Mouse (Mus musculus): ENCODE results near the gene Scimp. TPM values are rescaled to one million over a fixed set of nuclear protein-coding genes. Genes with fewer than 3 reads are reported as not detected.
"Not testable (repeated sequence)": the region's sequence is repeated elsewhere in the genome, so short reads cannot be mapped to it uniquely, and the experiment has no call there.

Gene Scimp
- polyA plus RNA-seq, 1 experiment from 2014 or later = 0.13 TPM

DNA sequence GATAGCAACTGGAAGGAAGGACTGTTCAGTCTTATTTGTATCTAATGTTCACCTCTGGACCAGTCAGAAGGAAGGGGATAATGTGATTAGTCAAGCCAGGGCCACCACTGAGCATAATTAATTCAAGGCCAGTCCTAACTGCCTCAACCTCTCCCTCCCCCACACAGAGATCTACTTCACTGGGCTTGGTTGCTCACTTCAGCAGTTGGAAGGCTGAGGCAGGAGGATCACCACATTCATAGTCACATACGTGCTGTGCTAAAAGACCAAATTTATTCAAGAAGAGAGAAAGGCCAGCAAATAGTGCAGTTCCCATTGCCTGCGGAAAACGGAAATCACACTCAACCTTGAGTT lies 48.8 kb downstream of the Scimp start:
- Histone ChIP-seq H3K27ac (replicated peaks) (peak overlapping the region; percentile 86), H3K27me3 (replicated peaks) (0 out of 2 replicates have a peak, but pooled peaks cover 3% of the 10 kb centered on the region), H3K4me2 (peak overlapping the region; percentile 81), H3K9me3 (no peaks in the 10 kb centered on the region), H3K4me1 (peaks cover 29% of the 10 kb centered on the region), H3K36me3 (peaks cover 14% of the 10 kb centered on the region), H3K9ac (peak overlapping the region; percentile 90), H3K4me3 (peak overlapping the region; percentile 74)
- WGBS = 26% methylated on average over 3 of the region's 3 CpGs
- no peak for ATAC-seq (ENCODE audit: extremely low read depth, insufficient number of reproducible peaks, low FRiP score, low TSS enrichment)

DNA sequence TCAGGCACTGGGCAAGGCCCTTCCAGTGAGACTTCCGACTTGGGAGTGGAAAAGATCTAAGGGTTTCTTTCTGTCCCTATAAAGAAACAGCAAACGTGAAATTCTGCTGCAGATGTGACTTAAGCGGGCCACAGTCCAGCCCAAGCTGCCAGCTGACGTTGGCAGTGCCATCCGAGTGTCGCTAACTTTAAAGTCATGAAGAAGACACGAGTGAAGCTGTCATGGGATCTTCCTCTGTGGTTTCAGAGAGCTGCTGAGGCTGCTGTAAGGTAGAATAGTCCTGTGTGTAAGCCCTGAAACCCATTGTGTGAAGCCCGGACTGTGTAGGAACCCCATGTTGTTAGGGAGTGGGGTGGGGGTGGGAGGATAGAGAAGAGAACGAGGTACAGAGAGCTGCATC lies 49.7 kb downstream of the Scimp start:
- Histone ChIP-seq H3K9ac (no peak overlapping the region), H3K4me1 (peaks cover 29% of the 10 kb centered on the region), H3K27me3 (replicated peaks) (0 out of 2 replicates have a peak, but pooled peaks cover 3% of the 10 kb centered on the region), H3K27ac (replicated peaks) (no peak overlapping the region), H3K4me3 (no peak overlapping the region), H3K9me3 (no peaks in the 10 kb centered on the region), H3K4me2 (no peak overlapping the region), H3K36me3 (peaks cover 6% of the 10 kb centered on the region)
- WGBS = 78% methylated on average over 9 of the region's 9 CpGs
- ATAC-seq (ENCODE audit: extremely low read depth, insufficient number of reproducible peaks, low FRiP score, low TSS enrichment) = no peak

DNA sequence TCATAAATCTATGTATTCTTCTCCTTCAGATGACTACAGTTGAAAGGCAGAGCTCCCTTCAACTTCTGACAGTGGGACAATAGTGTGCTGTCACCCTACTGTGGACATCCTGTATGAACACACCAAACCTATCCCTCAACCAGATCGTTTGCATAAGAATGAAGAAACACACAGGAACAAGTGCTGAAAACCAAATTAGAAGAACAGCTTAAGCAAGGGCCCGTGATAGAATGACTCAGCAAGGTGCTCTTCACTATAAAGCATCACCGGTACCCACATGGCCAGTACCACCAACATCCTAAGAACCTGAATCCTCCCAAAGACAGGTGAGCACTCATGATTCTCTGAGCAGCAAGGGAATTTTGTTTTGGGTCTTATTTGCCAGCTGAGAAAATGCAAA lies 51.9 kb downstream of the Scimp start:
- not testable (repeated sequence) for H3K27ac ChIP-seq (replicated peaks); H3K9me3 ChIP-seq; ATAC-seq (ENCODE audit: extremely low read depth, insufficient number of reproducible peaks, low FRiP score, low TSS enrichment); H3K36me3 ChIP-seq; H3K4me2 ChIP-seq; H3K9ac ChIP-seq; H3K4me3 ChIP-seq
- Histone ChIP-seq H3K27me3 (replicated peaks) (peaks cover 12% of the 10 kb centered on the region), H3K4me1 (peaks cover 13% of the 10 kb centered on the region)
- WGBS = 64% methylated on average over 3 of the region's 3 CpGs

DNA sequence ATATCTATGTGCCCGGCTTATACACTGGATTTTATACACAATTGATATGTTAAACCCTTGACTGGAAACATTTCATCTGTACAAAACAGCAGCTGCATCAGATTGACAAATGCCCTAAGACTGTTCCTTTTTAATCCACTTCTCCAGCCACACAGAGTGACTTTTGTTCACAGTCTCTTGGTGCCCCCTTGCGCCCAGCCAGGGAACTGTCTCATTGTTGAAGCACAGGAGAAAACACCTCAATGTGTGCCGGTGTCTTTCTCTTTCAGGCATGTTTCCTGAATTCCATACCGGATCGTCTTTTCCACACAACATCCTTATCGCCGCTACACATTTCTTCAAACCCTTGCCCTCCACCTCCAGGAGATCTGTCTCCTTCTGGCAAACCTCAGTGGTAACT lies 56.7 kb downstream of the Scimp start:
- Histone ChIP-seq H3K9me3 (no peaks in the 10 kb centered on the region), H3K36me3 (no peaks in the 10 kb centered on the region), H3K4me1 (no peaks in the 10 kb centered on the region), H3K9ac (peak overlapping the region; percentile 63; the same call in 1 of the 2 replicates), H3K4me2 (no peak overlapping the region), H3K27ac (replicated peaks) (no peak overlapping the region), H3K4me3 (no peak overlapping the region), H3K27me3 (replicated peaks) (peaks cover 16% of the 10 kb centered on the region)
- WGBS = 8% methylated on average over 7 of the region's 7 CpGs
- no peak for ATAC-seq (ENCODE audit: extremely low read depth, insufficient number of reproducible peaks, low FRiP score, low TSS enrichment)

DNA sequence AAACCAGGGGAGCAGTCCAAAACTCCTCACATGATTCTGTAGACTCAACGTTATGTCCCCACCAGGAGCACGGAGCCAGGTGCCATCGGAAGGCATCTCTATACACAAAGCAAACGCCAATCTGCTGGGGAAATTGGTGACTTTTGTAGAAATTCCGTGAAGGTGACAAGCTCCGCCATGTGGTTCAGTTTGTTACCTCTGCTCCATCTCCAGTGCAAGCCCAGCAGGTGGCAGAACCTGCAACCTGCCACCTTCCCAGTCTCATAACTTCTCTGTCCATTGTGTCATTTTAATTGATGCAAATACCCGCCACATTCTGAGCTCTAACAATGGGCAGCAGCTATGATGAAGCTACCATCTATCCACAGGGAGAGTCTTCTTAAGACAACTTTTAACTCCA lies 57.4 kb downstream of the Scimp start:
- no peak for ATAC-seq (ENCODE audit: extremely low read depth, insufficient number of reproducible peaks, low FRiP score, low TSS enrichment)
- H3K9me3 ChIP-seq = no peaks in the 10 kb centered on the region
- 64% methylated on average over 7 of the region's 7 CpGs for WGBS
- no peaks in the 10 kb centered on the region for H3K4me1 ChIP-seq
- H3K9ac ChIP-seq = no peak overlapping the region
- no peaks in the 10 kb centered on the region for H3K36me3 ChIP-seq
- no peak overlapping the region for H3K4me3 ChIP-seq
- H3K27ac ChIP-seq (replicated peaks) = no peak overlapping the region
- peaks cover 16% of the 10 kb centered on the region for H3K27me3 ChIP-seq (replicated peaks)
- no peak overlapping the region for H3K4me2 ChIP-seq

DNA sequence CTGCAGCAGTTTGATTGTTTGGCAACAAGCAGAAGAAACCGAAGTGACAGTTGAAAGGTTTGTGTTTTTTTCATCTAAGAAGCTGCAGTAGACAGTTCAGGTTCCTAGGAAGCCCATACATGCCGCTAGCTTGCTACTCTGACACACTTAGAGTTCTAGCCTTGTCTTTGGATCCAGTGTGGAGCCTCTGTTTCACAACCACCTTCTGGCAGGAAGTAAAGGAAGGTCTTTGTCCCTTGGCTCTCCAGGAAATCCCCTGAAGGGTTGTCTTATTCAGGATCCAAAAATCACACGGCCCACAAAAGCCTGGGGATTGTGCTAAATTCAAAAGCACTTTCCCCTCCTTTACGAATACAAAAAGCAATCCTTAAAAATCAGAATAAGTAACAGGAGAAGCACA lies 57.9 kb downstream of the Scimp start:
- Histone ChIP-seq H3K36me3 (no peaks in the 10 kb centered on the region), H3K9me3 (no peaks in the 10 kb centered on the region), H3K27ac (replicated peaks) (no peak overlapping the region), H3K27me3 (replicated peaks) (peaks cover 16% of the 10 kb centered on the region), H3K4me3 (no peak overlapping the region), H3K4me2 (no peak overlapping the region), H3K4me1 (no peaks in the 10 kb centered on the region), H3K9ac (no peak overlapping the region)
- no peak for ATAC-seq (ENCODE audit: extremely low read depth, insufficient number of reproducible peaks, low FRiP score, low TSS enrichment)
- WGBS = 63% methylated on average over 4 of the region's 4 CpGs

DNA sequence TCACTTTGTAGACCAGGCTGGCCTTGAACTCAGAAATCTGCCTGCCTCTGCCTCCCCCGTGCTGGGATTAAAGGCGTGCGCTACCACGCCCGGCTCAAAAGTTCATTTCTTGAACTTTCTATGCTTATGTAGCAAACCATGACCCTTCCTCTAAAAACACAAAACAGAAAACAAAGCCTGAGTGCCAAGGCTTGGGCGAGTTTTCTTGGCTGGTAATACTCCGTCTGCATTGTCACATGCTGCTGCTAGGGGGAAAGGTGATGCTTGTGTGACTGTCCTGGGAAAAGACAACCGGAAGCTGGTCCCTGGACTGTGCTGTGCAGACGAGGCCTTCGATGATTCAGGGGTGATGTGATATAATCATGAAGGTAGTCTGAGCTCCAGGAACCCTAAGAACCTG lies 59.2 kb downstream of the Scimp start:
- H3K27ac ChIP-seq (replicated peaks) = no peak overlapping the region
- WGBS = 85% methylated on average over 10 of the region's 10 CpGs
- no peak overlapping the region for H3K4me2 ChIP-seq
- H3K36me3 ChIP-seq = no peaks in the 10 kb centered on the region
- no peaks in the 10 kb centered on the region for H3K9me3 ChIP-seq
- H3K27me3 ChIP-seq (replicated peaks) = peaks cover 16% of the 10 kb centered on the region
- H3K4me3 ChIP-seq = no peak overlapping the region
- no peaks in the 10 kb centered on the region for H3K4me1 ChIP-seq
- no peak overlapping the region for H3K9ac ChIP-seq
- ATAC-seq (ENCODE audit: extremely low read depth, insufficient number of reproducible peaks, low FRiP score, low TSS enrichment) = no peak

DNA sequence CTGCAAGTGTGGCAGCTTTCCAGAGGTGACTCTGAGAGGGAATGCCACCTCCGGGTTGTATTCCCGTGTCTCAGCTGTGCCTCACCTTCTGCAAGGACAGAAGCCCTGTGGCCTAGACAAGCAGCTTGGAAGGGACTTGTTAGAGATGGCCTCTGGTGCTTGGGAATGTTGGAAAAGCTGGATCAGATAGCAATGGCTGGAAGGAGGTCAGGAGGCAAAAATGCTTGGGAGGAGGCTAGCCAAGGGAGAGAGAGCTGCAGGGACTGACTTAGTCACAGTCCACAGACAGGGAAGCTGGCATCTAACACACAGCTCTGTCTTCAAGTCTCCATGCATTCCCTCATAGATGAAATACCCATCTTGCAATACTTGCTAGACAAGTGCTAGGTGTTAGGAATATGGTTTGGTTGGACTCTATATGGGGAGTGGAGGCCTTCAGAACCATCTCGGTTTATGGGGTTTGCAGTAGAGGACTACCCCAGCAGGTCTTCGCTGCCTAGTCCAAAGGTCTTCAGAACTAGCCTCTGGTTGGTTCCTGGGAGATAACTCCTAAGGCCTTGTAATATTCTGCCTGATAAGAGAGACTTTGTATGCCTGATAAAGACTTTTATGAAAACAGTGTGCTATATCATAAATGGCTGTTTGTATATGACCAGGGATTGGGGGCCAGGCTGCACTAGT lies 59.9 kb downstream of the Scimp start:
- Histone ChIP-seq H3K9ac (no peak overlapping the region), H3K4me3 (no peak overlapping the region), H3K36me3 (no peaks in the 10 kb centered on the region), H3K4me2 (no peak overlapping the region), H3K9me3 (no peaks in the 10 kb centered on the region), H3K4me1 (no peaks in the 10 kb centered on the region), H3K27me3 (replicated peaks) (peaks cover 14% of the 10 kb centered on the region), H3K27ac (replicated peaks) (no peak overlapping the region)
- ATAC-seq (ENCODE audit: extremely low read depth, insufficient number of reproducible peaks, low FRiP score, low TSS enrichment) = no peak
- 65% methylated on average over 4 of the region's 4 CpGs for WGBS

DNA sequence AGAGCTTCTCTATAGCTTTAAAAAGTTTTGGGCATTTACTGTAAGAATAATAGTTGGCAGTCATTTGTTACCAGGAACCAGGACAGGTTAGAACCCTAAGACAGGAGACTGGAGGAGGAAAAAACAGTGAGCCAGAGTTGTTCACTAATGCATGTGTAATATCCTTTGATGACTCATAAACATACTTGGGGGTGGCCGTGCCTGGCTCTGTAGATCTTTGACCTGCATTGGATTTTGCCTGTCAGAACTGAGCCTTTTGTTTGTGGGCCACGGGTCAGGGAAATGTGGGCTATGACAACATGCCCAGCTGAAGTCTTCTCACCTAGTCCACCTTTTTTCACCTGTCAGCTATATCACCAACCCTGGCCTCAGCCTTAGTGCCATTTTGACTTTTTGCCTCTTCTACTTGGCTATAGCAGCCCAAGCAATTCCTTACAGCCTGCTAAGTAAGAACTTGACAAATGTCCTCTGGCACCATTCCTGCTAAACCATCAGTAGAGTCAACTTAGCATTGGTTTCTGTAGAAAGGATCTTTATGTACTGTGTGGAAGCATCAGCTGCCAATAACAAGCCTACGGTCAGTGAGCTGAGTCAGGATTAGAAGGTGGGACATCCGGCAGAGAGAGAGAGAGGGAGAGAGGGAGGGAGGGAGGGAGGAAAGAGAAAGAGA lies 64.4 kb downstream of the Scimp start:
- Histone ChIP-seq H3K27ac (replicated peaks) (no peak overlapping the region), H3K9me3 (no peaks in the 10 kb centered on the region), H3K9ac (no peak overlapping the region), H3K36me3 (no peaks in the 10 kb centered on the region), H3K27me3 (replicated peaks) (no peaks in the 10 kb centered on the region), H3K4me3 (no peak overlapping the region), H3K4me2 (no peak overlapping the region), H3K4me1 (no peaks in the 10 kb centered on the region)
- ATAC-seq (ENCODE audit: extremely low read depth, insufficient number of reproducible peaks, low FRiP score, low TSS enrichment) = no peak
- WGBS = 78% methylated on average over 4 of the region's 4 CpGs

DNA sequence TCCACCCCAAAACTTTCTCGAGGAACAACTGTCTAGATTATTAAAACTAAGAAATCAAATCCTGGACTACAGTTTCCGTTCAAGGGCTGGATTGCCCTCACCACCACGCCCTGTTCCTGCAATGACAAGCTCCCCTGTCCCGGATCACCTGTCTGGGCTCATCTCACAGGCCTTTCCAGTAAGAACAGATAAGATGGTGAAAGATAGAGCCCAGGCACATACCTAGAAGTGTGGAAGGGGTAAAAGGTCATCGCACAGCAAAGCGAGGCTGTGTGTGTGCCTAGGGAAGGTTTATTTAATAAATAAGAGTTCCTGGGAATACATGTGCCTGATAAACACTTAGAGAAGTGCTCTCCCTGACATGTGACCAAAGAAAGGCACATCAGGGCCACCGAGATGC lies 66.8 kb downstream of the Scimp start:
- 59% methylated on average over 7 of the region's 7 CpGs for WGBS

DNA sequence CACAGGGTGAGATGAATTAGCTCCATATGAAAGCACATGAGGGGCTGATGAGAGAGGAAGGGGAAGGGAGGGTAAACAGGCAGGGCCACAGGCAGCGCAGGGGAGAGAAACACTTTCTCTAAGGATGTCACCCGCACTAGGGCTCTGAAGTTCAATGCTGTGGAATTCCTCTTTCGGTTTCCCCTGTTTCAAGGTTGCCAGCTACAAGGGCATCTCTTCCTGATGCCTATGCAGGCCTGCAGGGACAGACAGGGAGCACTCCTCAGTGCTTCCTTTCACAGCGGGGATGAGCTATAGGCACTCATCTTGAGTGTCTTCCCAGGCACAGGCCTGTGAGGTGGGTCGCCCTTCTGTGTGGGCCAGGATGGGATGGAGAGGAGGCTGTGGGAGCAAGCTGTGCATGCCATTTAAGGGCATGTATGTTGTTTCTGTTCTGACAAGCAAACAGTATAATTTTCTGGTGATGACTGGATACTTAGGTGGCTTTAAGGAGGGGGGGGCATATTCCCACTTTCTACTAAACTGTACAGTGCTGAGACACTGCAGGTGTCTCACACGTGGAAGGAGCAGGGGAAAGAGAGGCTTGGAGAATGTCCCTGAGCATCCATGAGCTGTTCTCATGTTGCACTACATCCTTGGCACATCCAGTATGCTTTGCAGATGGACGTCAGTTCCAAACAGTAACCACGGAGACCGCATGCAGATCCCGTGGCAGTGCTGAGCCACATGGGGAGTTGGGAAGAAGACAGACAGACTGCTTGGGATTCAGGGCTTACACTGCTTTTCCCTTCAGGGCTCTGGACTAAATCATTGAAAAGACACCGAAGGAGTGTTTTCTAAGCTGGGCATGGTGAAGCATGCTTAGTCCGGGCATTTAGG lies 69.6 kb downstream of the Scimp start:
- Histone ChIP-seq H3K27ac (replicated peaks) (no peak overlapping the region), H3K9ac (no peak overlapping the region), H3K4me3 (no peak overlapping the region), H3K27me3 (replicated peaks) (peaks cover 8% of the 10 kb centered on the region; the same call in 1 of the 2 replicates), H3K9me3 (no peaks in the 10 kb centered on the region), H3K4me1 (no peaks in the 10 kb centered on the region), H3K36me3 (no peaks in the 10 kb centered on the region), H3K4me2 (no peak overlapping the region)
- ATAC-seq (ENCODE audit: extremely low read depth, insufficient number of reproducible peaks, low FRiP score, low TSS enrichment) = no peak
- WGBS = 78% methylated on average over 12 of the region's 12 CpGs

More for the DNA sequence above, 66.8 kb downstream of the Scimp start:
- ATAC-seq (ENCODE audit: extremely low read depth, insufficient number of reproducible peaks, low FRiP score, low TSS enrichment) = no peak
- Histone ChIP-seq H3K4me3 (no peak overlapping the region), H3K9me3 (no peaks in the 10 kb centered on the region), H3K4me1 (no peaks in the 10 kb centered on the region), H3K27me3 (replicated peaks) (no peaks in the 10 kb centered on the region), H3K27ac (replicated peaks) (no peak overlapping the region), H3K9ac (no peak overlapping the region), H3K36me3 (no peaks in the 10 kb centered on the region), H3K4me2 (no peak overlapping the region)

Data from heart, embryonic 13.5 days (tissue).